In the genomic region with DNA sequence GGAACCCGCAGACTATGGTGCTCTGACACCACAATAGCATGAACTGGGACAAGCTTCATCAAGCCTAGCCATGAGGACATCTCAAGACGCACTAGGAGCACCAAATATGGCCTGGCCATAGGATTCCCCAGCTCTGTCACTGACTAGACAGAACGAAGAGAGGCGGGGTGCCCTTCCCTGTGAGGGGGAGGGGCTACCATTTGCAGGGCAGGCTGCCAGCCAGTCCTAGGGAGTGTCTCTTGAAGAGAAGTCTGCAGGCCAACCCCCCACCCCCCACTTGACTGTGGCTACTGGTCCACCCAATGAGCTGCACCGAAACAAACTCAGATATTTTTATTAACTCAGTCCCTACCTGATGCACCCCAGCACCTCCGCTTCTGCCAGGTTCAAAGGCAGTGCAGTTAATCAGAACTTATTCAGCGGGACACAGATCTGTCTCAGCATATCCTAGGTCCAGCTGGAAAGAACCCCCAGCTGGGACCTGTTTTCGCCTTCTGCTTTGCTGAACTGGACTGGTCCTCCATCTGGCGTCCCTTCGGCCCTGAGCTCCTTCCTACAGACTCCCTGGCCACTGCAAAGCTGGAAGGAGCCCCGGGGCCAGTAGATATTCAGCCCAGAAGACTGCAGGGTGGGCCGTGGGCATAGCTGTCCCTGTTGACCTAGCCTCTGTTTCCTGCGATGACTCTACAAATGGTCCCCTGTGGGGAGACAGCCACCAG, we compare ENCODE assay signal across 8 mouse cellular contexts. TPM values are rescaled to one million over a fixed set of nuclear protein-coding genes. Genes with fewer than 3 reads are reported as not detected.
DNase-seq lines count a peak whose midpoint lies in the region; ATAC-seq and TF ChIP-seq lines count a peak whose summit lies in the region.

No protein-coding gene starts in this region.

- H3K4me2 ChIP-seq in forebrain, embryonic 11.5 days (ENCODE audit: low read depth, low read length, severe bottlenecking) = no peak overlapping the region
- H3K4me2 ChIP-seq in forebrain, embryonic 15.5 days (replicated peaks) = no peak overlapping the region
- H3K4me2 ChIP-seq in lung, embryonic 14.5 days = no peak overlapping the region
- no peak overlapping the region for H3K4me2 ChIP-seq in hindbrain, postnatal 0 days (ENCODE audit: low read depth, low read length)

- no peak for TF ChIP-seq POLR2A in cerebellum, adult 2 months (IDR thresholded peaks at IDR 0.05; ENCODE audit: borderline replicate concordance, insufficient read depth, low read length)

- no peak overlapping the region; the same call in 1 of the 2 replicates for H3K9ac ChIP-seq in forebrain, embryonic 11.5 days (ENCODE audit: low read length)
- no peak overlapping the region for H3K9ac ChIP-seq in forebrain, embryonic 15.5 days (replicated peaks)
- H3K9ac ChIP-seq in lung, embryonic 14.5 days = no peak overlapping the region
- no peak overlapping the region for H3K9ac ChIP-seq in hindbrain, postnatal 0 days (replicated peaks; ENCODE audit: low read length)

- 0 out of 2 replicates have a peak, but pooled peaks have one; percentile 43 for ATAC-seq in forebrain, embryonic 11.5 days (replicated peaks; ENCODE audit: low FRiP score)
- ATAC-seq in forebrain, embryonic 15.5 days (replicated peaks) = no peak
- peak; percentile 36; the same call in 1 of the 2 replicates for ATAC-seq in lung, embryonic 14.5 days (ENCODE audit: insufficient read depth)
- ATAC-seq in hindbrain, postnatal 0 days = no peak

- H3K36me3 ChIP-seq in forebrain, embryonic 11.5 days (ENCODE audit: control insufficient read depth, insufficient read depth, low read length) = no peaks in the 10 kb centered on the region
- H3K36me3 ChIP-seq in forebrain, embryonic 15.5 days = no peaks in the 10 kb centered on the region
- H3K36me3 ChIP-seq in lung, embryonic 14.5 days (ENCODE audit: insufficient read depth) = no peaks in the 10 kb centered on the region
- H3K36me3 ChIP-seq in hindbrain, postnatal 0 days (ENCODE audit: insufficient read depth, low read length) = no peaks in the 10 kb centered on the region

- no peak overlapping the region for H3K4me3 ChIP-seq in forebrain, embryonic 11.5 days (ENCODE audit: low read depth, low read length)
- no peak overlapping the region for H3K4me3 ChIP-seq in forebrain, embryonic 15.5 days
- no peak overlapping the region for H3K4me3 ChIP-seq in lung, embryonic 14.5 days (ENCODE audit: low read depth, low read length)
- H3K4me3 ChIP-seq in cerebellum, adult 2 months (replicated peaks; ENCODE audit: insufficient read depth, low read depth, low read length) = no peak overlapping the region
- H3K4me3 ChIP-seq in hindbrain, postnatal 0 days (ENCODE audit: low read length) = no peak overlapping the region

- WGBS in forebrain, embryonic 11.5 days = 59% methylated on average over 13 of the region's 13 CpGs
- 66% methylated on average over 13 of the region's 13 CpGs for WGBS in forebrain, embryonic 15.5 days
- WGBS in lung, embryonic 14.5 days = 47% methylated on average over 13 of the region's 13 CpGs
- WGBS in cerebellum, adult 2 months = 30% methylated on average over 13 of the region's 13 CpGs
- WGBS in hindbrain, postnatal 0 days = 50% methylated on average over 13 of the region's 13 CpGs

- no peaks in the 10 kb centered on the region for H3K27me3 ChIP-seq in forebrain, embryonic 11.5 days (ENCODE audit: control insufficient read depth, insufficient read depth, low read length)
- H3K27me3 ChIP-seq in forebrain, embryonic 15.5 days = no peaks in the 10 kb centered on the region
- no peaks in the 10 kb centered on the region for H3K27me3 ChIP-seq in lung, embryonic 14.5 days (ENCODE audit: insufficient read depth, low read length)
- no peaks in the 10 kb centered on the region for H3K27me3 ChIP-seq in cerebellum, adult 2 months (ENCODE audit: control insufficient read depth, insufficient read depth, low read length)
- H3K27me3 ChIP-seq in hindbrain, postnatal 0 days (ENCODE audit: insufficient read depth, low read length) = peaks cover under 1% of the 10 kb centered on the region; the same call in 1 of the 2 replicates

- no peak overlapping the region for H3K27ac ChIP-seq in forebrain, embryonic 11.5 days (ENCODE audit: low read depth, low read length)
- H3K27ac ChIP-seq in forebrain, embryonic 15.5 days (replicated peaks) = no peak overlapping the region
- 0 out of 2 replicates have a peak overlapping the region, but pooled peaks have one; percentile 12 for H3K27ac ChIP-seq in lung, embryonic 14.5 days (ENCODE audit: low read depth)
- H3K27ac ChIP-seq in cerebellum, adult 2 months (ENCODE audit: insufficient read depth, low read length) = no peak overlapping the region
- H3K27ac ChIP-seq in hindbrain, postnatal 0 days = no peak overlapping the region

- no peak for DNase-seq in forebrain, embryonic 11.5 days (ENCODE audit: low spot score)
- DNase-seq in lung, embryonic 14.5 days = peak; percentile 85
- DNase-seq in lung, adult 18-20 months = no peak
- DNase-seq in cerebellum, adult 2 months = peak; percentile 35 to 49
- peak; percentile 53 for DNase-seq in hindbrain, postnatal 0 days (ENCODE audit: low spot score)
- DNase-seq in spleen, adult 18-20 months = no peak
- no peak for DNase-seq in frontal cortex, postnatal 36 days (ENCODE audit: low spot score in 2 of 2)

- no peak for TF ChIP-seq CTCF in lung, embryonic 14.5 days (IDR thresholded peaks at IDR 0.05; ENCODE audit: low read depth)
- no peak for TF ChIP-seq CTCF in cerebellum, adult 2 months (IDR thresholded peaks at IDR 0.05; ENCODE audit: borderline replicate concordance, insufficient read depth, low read depth, low read length)
- TF ChIP-seq CTCF in hindbrain, postnatal 0 days (IDR thresholded peaks at IDR 0.05; ENCODE audit: low read depth) = no peak

- H3K4me1 ChIP-seq in forebrain, embryonic 11.5 days (replicated peaks; ENCODE audit: control insufficient read depth, insufficient read depth, low read length) = peaks cover 10% of the 10 kb centered on the region
- H3K4me1 ChIP-seq in forebrain, embryonic 15.5 days = 0 out of 2 replicates have a peak, but pooled peaks cover 5% of the 10 kb centered on the region
- H3K4me1 ChIP-seq in lung, embryonic 14.5 days (ENCODE audit: insufficient read depth) = peaks cover 8% of the 10 kb centered on the region; the same call in 1 of the 2 replicates
- peaks cover 13% of the 10 kb centered on the region for H3K4me1 ChIP-seq in cerebellum, adult 2 months (ENCODE audit: control insufficient read depth, insufficient read depth, low read length)
- H3K4me1 ChIP-seq in hindbrain, postnatal 0 days (ENCODE audit: insufficient read depth, low read length) = no peaks in the 10 kb centered on the region

- H3K9me3 ChIP-seq in forebrain, embryonic 11.5 days (ENCODE audit: control insufficient read depth, low read length) = no peaks in the 10 kb centered on the region
- no peaks in the 10 kb centered on the region for H3K9me3 ChIP-seq in forebrain, embryonic 15.5 days
- no peaks in the 10 kb centered on the region for H3K9me3 ChIP-seq in lung, embryonic 14.5 days (ENCODE audit: low read depth, low read length)
- no peaks in the 10 kb centered on the region for H3K9me3 ChIP-seq in hindbrain, postnatal 0 days (ENCODE audit: low read length)

RNA-seq across cellular contexts. Expression of gene Pcbd1, which starts 23.7 kb away (rescaled TPM):
- polyA plus RNA-seq in forebrain, embryonic 11.5 days (2014; fragmentation: Nextera tagmentation; extraction: Ambion mirVana) = 17.3 and 17.6 TPM in 2 replicates
- polyA plus RNA-seq in forebrain, embryonic 15.5 days (2015; fragmentation: Nextera tagmentation; extraction: Ambion mirVana) = 15.8 and 16.5 TPM in 2 replicates
- 67.5 and 71.2 TPM in 2 replicates for polyA plus RNA-seq in lung, embryonic 14.5 days (2014; fragmentation: Nextera tagmentation; extraction: Ambion mirVana)
- polyA plus RNA-seq in cerebellum, adult 2 months (2012; rRNA removed) = 25.7 and 26.3 TPM in 2 replicates
- 22.6 and 36.6 TPM in 2 replicates for total RNA-seq in hindbrain, postnatal 0 days (2014; rRNA removed)
- polyA plus RNA-seq in hindbrain, postnatal 0 days (2015; fragmentation: Nextera tagmentation; extraction: Ambion mirVana) = 62.9 and 63.3 TPM in 2 replicates

Comparison
In these comparisons a context has a peak if more than half of its experiments do, and no peak if none do; other contexts are left out.
1. ATAC-seq: peak in forebrain, embryonic 11.5 days (single experiment) and lung, embryonic 14.5 days (single experiment); none in forebrain, embryonic 15.5 days (single experiment) and hindbrain, postnatal 0 days (single experiment).
2. DNase-seq: peak in lung, embryonic 14.5 days (single experiment), cerebellum, adult 2 months (2 of 2) and hindbrain, postnatal 0 days (single experiment); none in forebrain, embryonic 11.5 days (single experiment), lung, adult 18-20 months (0 of 2), spleen, adult 18-20 months (0 of 2) and frontal cortex, postnatal 36 days (0 of 2).